Mouse (Mus musculus) lung, postnatal 36 days (tissue): ENCODE measurements around the gene Sun1.
A peak's percentile ranks its signal among the peaks of the same experiment; 100 is the strongest.

ENCODE experiments used
- DNase-seq: peaks from one replicate; pipeline ENCODE4 v3.0.0; 2022; ENCODE audit warnings: mixed read lengths

The Sun1 gene

DNA sequence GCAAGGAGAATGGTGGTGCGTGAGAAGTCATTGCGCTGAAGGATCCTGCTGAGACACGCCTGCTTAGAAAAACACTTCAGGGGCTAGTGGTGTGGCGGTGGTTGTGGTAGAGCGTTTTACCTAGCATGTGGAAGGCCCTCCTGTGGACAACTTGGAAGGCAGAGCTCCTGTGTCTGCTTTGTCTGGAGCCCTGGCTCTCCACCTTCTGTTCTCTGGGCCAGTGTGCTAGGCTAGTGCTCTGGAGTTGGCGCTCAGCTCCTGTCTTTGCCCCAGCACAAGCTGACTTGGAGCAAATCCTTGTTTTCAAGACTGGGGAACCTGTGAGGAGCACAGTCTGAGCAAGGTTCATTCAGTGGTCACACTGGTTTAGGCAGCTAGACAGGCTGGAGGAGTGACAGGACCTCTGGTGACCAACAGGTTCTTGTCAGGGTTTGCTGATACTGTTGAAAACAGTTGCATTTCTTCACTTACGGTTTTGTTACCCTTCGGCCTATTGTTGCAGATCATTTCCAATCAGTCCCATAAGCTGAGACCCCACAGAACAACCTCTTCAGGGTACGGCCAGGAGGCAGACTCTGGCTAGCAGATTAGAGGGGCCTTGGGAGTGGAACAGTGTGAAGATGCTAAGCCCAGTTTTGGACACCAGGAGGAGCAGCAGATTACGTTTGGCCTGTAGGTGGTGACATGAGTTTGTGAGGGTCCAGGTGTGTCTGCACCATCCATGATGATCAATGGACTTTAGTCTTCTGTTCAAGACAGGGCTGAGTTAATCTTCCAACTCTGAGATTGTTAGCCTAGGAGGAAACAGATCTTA is 8.6 kb downstream of the Sun1 start:
- DNase-seq = no peak

- no peak for DNase-seq
These were observed 9.2 kb downstream of the Sun1 start for GRCm38 (mm10) chr5:139209685-139210026.

- DNase-seq = peak; percentile 34
These were observed 11.4 kb downstream of the Sun1 start for GRCm38 (mm10) chr5:139211737-139212385.

DNA sequence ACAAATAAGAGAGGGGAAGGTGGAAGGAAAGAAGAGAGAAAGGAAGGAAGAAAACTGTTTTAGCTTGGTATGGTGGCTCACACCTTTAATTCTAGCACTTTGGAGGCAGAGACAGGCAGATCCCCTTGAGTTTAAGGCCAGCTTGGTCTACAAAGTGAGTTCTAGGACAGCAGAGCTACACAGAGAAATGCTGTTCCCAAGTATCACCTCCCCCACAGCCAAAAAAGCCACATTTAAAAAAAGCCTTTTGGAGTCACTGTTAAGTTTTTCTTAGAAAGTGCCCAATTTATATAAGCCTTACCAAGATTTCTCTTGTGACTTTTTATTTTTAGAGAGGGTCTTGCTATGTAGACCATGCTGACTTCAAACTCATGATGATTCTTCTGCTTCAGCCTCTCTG is 13.9 kb downstream of the Sun1 start:
- DNase-seq = no peak

- DNase-seq = no peak
These were observed 14.7 kb downstream of the Sun1 start for GRCm38 (mm10) chr5:139215184-139215583.

GRCm38 (mm10) chr5:139216121-139216520 is 15.7 kb downstream of the Sun1 start:
- no peak for DNase-seq

GRCm38 (mm10) chr5:139216774-139217173 is 16.3 kb downstream of the Sun1 start:
- no peak for DNase-seq

DNA sequence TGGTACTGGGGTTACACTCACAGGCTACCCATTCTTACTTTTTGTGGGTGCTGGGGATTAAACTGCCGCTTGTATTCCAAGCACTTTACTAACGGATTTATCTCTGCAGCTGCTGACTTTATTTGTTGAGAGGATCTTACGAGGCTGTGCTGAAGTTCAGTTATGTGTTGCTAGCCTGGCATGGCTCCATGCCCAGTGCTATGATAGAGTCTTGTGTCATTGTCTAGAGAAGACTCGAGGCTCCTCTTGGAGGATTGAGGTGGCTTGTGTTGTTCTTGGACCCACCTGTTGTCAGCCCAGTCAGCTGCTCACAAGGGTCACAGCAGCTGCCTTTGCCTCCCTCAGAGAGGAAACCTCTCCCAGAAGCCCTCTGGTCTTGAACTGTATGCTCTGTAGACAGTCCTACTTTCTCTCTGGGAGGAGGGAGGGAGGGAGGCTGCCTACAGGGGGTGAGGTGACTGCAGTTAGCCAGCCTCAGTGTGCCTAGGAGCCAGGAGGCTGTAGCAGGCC is 19.6 kb downstream of the Sun1 start:
- DNase-seq = peak; percentile 53

DNA sequence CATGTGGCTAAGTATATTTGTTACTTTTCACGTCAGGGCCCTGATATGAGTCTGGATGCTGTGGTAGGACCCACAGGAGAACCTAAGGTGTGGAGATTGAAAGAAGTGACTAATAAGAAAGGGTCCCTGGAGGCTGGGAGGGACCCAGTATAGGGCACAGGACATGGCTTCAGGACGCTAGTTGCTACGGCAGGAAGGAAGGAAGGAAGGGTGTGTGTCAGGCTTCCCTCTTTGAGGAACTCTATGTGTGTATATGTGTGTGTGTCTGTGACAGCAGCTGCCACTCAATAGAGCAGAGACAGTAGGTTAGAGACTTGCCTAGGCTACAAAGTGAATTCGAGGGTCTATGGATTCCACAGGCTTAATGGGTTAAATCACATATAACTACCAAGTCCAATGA is 20.2 kb downstream of the Sun1 start:
- peak; percentile 72 for DNase-seq

- no peak for DNase-seq
These were observed 22.9 kb downstream of the Sun1 start for GRCm38 (mm10) chr5:139223331-139223730.

GRCm38 (mm10) chr5:139227236-139227635 is 26.8 kb downstream of the Sun1 start:
- no peak for DNase-seq

DNA sequence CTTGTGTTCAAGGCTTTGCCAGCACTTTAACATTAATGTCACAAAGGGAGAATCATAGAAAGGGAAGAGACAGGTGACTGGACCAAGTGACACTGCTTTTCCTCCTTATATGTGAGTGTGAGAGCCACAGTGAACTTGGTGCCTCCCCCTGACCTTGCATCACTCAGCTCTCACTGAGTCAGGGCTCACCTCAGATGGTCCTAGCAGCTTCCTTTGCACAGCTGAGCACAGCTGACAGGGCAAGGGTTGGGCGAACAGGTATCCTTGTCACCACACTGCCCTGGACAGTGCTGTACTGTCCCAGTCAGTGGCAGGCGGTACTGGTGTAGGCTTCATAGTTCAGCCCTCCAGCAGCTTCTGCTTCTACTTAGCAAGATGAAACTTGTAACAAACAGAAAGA is 27.2 kb downstream of the Sun1 start:
- DNase-seq = no peak

DNA sequence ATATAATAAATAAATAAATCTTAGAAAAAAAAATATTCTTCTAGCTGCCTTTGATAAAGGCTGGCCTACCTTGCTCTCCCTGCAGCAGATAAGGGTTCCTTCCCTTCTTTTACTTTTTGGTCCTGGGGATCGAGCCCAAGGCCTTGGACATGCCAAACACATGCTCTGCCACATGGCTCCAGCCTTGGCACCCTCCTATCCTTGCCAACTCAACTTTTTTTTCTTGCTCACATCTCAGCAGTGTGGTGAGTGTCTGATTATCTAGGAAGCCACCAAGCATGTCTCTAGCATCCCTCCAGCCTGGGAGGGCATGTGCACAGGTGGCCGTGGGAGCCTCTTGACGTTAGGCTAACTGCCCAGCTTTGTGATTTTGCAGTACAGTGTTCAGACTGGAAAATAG is 27.9 kb downstream of the Sun1 start:
- no peak for DNase-seq

GRCm38 (mm10) chr5:139229716-139230115 is 29.3 kb downstream of the Sun1 start:
- DNase-seq = no peak

DNA sequence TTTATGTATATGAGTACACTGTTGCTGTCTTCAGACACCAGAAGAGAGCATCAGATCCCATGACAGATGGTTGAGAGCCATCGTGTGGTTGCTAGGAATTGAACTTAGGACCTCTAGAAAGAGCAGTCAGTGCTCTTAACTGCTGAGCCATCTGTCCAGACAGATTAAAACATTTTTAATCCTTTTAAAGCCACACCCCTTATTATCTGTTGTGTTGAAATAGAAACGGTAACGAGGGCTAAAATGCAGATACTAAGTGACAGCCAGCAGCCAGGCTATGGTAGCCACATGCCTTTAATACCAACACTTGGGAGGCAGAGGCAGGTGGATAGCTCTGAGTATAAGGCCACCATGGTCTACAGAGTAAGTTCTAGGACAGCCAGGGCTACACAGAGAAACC is 31.6 kb downstream of the Sun1 start:
- DNase-seq = no peak

DNA sequence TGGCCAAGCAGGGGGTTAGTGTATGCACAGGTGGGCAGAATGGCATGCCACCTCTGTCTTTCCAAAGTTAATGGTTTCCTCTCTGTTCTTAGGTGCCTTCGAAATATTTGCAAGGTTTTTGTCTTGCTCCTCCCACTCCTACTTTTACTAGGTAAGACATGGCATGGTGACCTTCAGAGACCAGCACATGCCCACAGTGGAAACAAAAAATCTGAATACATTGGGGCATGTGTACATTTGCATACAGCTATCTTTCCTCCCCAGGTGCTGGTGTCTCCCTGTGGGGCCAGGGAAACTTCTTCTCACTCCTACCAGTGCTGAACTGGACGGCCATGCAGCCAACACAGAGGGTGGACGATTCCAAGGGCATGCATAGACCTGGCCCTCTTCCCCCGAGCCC is 34.0 kb downstream of the Sun1 start:
- no peak for DNase-seq

DNA sequence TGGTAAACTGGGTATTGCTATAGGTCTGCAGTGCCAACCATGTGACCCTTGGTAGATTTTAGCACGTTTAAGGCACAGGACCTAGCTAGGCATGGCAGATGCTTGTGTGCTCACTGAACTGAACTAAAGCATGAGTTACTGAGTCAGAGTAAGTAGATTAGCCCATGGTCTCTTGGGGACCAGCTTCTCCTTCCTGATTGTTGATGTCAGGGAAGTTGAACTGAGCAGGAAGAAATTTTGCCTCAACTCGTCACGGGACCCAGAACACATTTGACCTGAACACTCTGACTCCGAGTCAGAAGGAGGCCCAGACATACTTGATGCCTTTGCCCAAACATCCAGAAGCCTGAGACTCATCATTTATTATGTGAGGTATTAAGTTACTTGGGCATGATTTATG is 37.0 kb downstream of the Sun1 start:
- no peak for DNase-seq

GRCm38 (mm10) chr5:139241022-139241761 is 40.8 kb downstream of the Sun1 start:
- DNase-seq = no peak

- no peak for DNase-seq
These were observed 42.9 kb downstream of the Sun1 start for GRCm38 (mm10) chr5:139243384-139243783.

DNA sequence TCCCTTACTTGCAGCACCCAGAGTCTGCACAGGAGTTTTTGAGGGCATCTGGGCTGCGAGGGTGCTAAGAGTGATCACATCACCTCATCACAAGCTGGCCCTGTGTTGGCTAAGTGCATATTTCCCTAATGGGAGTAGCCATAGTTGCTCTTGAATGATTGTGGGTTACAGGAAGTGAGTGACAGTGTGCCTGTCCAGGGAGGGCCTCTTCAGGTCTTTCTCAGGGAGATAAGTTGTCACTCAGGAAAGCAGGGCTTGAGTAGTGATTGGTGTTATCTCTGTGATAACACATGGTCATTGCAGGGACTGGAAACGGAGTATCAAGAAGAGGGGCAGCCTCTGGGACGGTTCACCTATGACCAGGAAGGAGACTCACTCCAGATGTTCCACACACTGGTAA is 47.3 kb downstream of the Sun1 start:
- no peak for DNase-seq

- DNase-seq = no peak
These were observed 48.4 kb downstream of the Sun1 start for GRCm38 (mm10) chr5:139248846-139249245.

DNA sequence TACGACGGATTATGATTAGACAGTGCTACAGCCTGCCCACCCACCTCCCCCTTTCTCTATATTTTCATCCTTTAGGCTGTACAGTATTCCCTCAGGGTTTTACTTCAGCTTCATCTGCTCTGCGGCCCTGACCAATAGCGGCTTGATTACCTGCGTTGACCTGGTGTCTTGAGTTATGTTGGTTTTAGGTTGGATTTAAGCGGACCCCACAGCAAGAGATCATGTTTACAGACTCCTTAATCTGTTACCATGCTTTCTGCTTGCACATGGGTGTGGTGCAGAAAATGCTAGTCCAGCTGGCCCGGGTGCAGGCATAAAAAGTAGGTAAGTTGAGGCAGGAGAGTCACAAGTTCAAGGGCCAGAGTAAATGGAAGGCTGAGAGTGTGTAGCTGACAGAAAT is 50.8 kb downstream of the Sun1 start:
- no peak for DNase-seq

- DNase-seq = no peak
These were observed 51.3 kb downstream of the Sun1 start for GRCm38 (mm10) chr5:139251736-139252080.
